Mouse (Mus musculus) liver, embryonic 15.5 days (tissue): ENCODE results near the gene Grik1. TPM values are rescaled to one million over a fixed set of nuclear protein-coding genes. Genes with fewer than 3 reads are reported as not detected.

Experiments used
- ATAC-seq: fragments of 200-750 bp; cut with Nextera tagmentation; 2 replicates; pipeline ENCODE4 v1.8.0; 2017; ENCODE audit warnings: moderate number of reproducible peaks, mild to moderate bottlenecking, moderate library complexity; ENCODE audit not compliant: insufficient read depth
- H3K27ac ChIP-seq: fragments of 300-500 bp; sonication (generic); replicated peaks from 2 replicates; pipeline ENCODE4 v1.5.1; 2015; ENCODE audit warnings: mild to moderate bottlenecking, inconsistent platforms
- H3K27me3 ChIP-seq: fragments of 300-500 bp; sonication (generic); 2 replicates; pipeline ENCODE4 v1.6.1; 2015; ENCODE audit warnings: mild to moderate bottlenecking, inconsistent platforms
- H3K36me3 ChIP-seq: fragments of 300-500 bp; sonication (generic); replicated peaks from 2 replicates; pipeline ENCODE4 v1.6.1; 2015; ENCODE audit warnings: moderate library complexity, mild to moderate bottlenecking, inconsistent platforms
- H3K4me1 ChIP-seq: fragments of 300-500 bp; sonication (generic); replicated peaks from 2 replicates; pipeline ENCODE4 v1.6.1; 2015; ENCODE audit warnings: inconsistent platforms
- H3K4me2 ChIP-seq: fragments of 300-500 bp; sonication (generic); 2 replicates; pipeline ENCODE4 v1.6.1; 2015; ENCODE audit warnings: moderate library complexity, mild to moderate bottlenecking, inconsistent platforms
- H3K4me3 ChIP-seq: fragments of 300-500 bp; sonication (generic); replicated peaks from 2 replicates; pipeline ENCODE4 v1.5.1; 2015; ENCODE audit warnings: mild to moderate bottlenecking, inconsistent platforms
- H3K9ac ChIP-seq: fragments of 300-500 bp; sonication (generic); 2 replicates; pipeline ENCODE4 v1.6.1; 2015; ENCODE audit warnings: moderate library complexity, mild to moderate bottlenecking, inconsistent platforms
- H3K9me3 ChIP-seq: fragments of 300-500 bp; sonication (generic); replicated peaks from 2 replicates; pipeline ENCODE4 v1.6.1; 2016; ENCODE audit warnings: inconsistent platforms
- WGBS: fragments of 180-500 bp; shearing (Covaris S2); methylation state at CpG from one replicate; pipeline ENCODE4 v1.1.7; 2015; ENCODE audit warnings: mixed read lengths; ENCODE audit not compliant: insufficient replicate concordance; 5-methylcytosine and 5-hydroxymethylcytosine counted together
- polyA plus RNA-seq: library from polyadenylated mRNA; unstranded; fragments of >200 nt; fragmentation: Nextera tagmentation; extraction: Ambion mirVana; gene quantifications from 2 replicates; pipeline ENCODE4 v1.2.1, GENCODE M21; 2015

Gene Grik1
- polyA plus RNA-seq, 1 experiment from 2014 or later, result not detected

GRCm38 (mm10) chr16:87853451-87854085 is 436.5 kb downstream of the Grik1 start:
- WGBS, result 58% methylated on average over 3 of the region's 3 CpGs
- Histone ChIP-seq H3K4me2 (no peak overlapping the region), H3K9ac (no peak overlapping the region)

GRCm38 (mm10) chr16:87851550-87851949 is 438.5 kb downstream of the Grik1 start:
- no peak overlapping the region for H3K27ac ChIP-seq
- WGBS, result 54% methylated on average over 2 of the region's 2 CpGs
- ATAC-seq, result no peak
- H3K9me3 ChIP-seq, result no peaks in the 10 kb centered on the region
- no peak overlapping the region for H3K4me2 ChIP-seq
- no peaks in the 10 kb centered on the region for H3K36me3 ChIP-seq
- no peaks in the 10 kb centered on the region for H3K27me3 ChIP-seq
- no peak overlapping the region for H3K4me3 ChIP-seq
- H3K9ac ChIP-seq, result no peak overlapping the region
- H3K4me1 ChIP-seq, result no peaks in the 10 kb centered on the region

More at GRCm38 (mm10) chr16:87853451-87854085, 436.5 kb downstream of the Grik1 start:
- Histone ChIP-seq H3K27me3 (no peaks in the 10 kb centered on the region), H3K27ac (no peak overlapping the region), H3K9me3 (no peaks in the 10 kb centered on the region), H3K4me1 (no peaks in the 10 kb centered on the region), H3K36me3 (no peaks in the 10 kb centered on the region), H3K4me3 (no peak overlapping the region)
- no peak for ATAC-seq

GRCm38 (mm10) chr16:87848799-87849198 is 441.3 kb downstream of the Grik1 start:
- 61% methylated on average over 3 of the region's 3 CpGs for WGBS
- no peak for ATAC-seq
- no peaks in the 10 kb centered on the region for H3K27me3 ChIP-seq

More at GRCm38 (mm10) chr16:87848799-87849198, 441.3 kb downstream of the Grik1 start:
- Histone ChIP-seq H3K4me2 (no peak overlapping the region), H3K36me3 (no peaks in the 10 kb centered on the region), H3K4me3 (no peak overlapping the region), H3K27ac (no peak overlapping the region), H3K9ac (no peak overlapping the region), H3K4me1 (no peaks in the 10 kb centered on the region), H3K9me3 (no peaks in the 10 kb centered on the region)

Other genes with a start within 250 kb of the Grik1 start
- not detected in 2 replicates for gene Cldn17, start 216.7 kb upstream of the Grik1 start, polyA plus RNA-seq